Mouse (Mus musculus): Measurements from ENCODE around the gene Phactr1.

GRCm38 (mm10) chr13:43176676-43177075, 496.3 kb downstream of the Phactr1 start:
- TF ChIP-seq POLR2A (IDR thresholded peaks at IDR 0.05; ENCODE audit: borderline replicate concordance, control insufficient read depth, low read depth, low read length) (no peak), CTCF (IDR thresholded peaks at IDR 0.05; ENCODE audit: control insufficient read depth, insufficient read depth, low read length) (no peak)

Measured in bone marrow, adult 2 months (tissue).